Mouse (Mus musculus): ENCODE data around the gene Nol7. TPM values are rescaled to one million over a fixed set of nuclear protein-coding genes. Genes with fewer than 3 reads are reported as not detected.
A peak's percentile ranks its signal among the peaks of the same experiment; 100 is the strongest.

The Nol7 gene
- polyA plus RNA-seq, 1 experiment, result 66.0 TPM

DNA sequence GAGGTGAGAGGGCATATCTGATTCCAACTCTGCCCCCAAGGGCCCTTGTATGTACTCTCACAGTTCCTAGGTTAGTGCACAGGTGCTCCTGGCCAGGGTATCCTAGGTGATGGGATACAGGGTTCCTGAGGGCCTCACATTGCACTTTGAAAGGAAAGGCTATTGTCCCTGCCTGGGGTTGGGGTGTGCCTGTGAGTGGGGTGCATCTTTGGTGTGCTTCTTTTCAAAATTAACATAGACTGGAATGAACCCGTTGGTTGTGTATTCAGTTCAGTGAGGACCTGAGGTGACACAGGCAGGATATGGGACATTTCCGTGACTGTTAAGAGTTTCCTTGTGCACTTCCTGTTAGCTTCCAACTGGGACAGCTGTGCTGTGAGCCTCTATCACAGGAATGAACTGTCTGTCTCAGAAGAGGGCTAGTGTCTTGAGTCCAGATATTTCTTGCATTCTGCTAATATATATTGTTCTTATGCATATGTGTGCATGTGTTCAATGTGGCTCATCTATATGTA lies 23.2 kb upstream of the Nol7 start:
- Histone ChIP-seq H3K4me3 (ENCODE audit: low read depth, low read length) (no peak overlapping the region), H3K4me1 (ENCODE audit: control insufficient read depth, insufficient read depth, insufficient read length, low read length) (no peaks in the 10 kb centered on the region), H3K27me3 (ENCODE audit: control insufficient read depth, insufficient read depth, low read length) (no peaks in the 10 kb centered on the region), H3K27ac (ENCODE audit: insufficient read depth, low read depth, low read length) (no peak overlapping the region), H3K36me3 (ENCODE audit: control insufficient read depth, insufficient read depth, low read length) (peaks cover 19% of the 10 kb centered on the region)
- 74% methylated on average over 2 of the region's 2 CpGs for WGBS
- TF ChIP-seq POLR2A (IDR thresholded peaks at IDR 0.05; ENCODE audit: low read depth, low read length) (no peak), CTCF (IDR thresholded peaks at IDR 0.05; ENCODE audit: extremely low read depth, insufficient read length, insufficient replicate concordance, low read depth, low read length) (no peak)

GRCm38 (mm10) chr13:43379989-43380388 lies 18.2 kb upstream of the Nol7 start:
- Histone ChIP-seq H3K27me3 (ENCODE audit: control insufficient read depth, insufficient read depth, low read length) (no peaks in the 10 kb centered on the region), H3K36me3 (ENCODE audit: control insufficient read depth, insufficient read depth, low read length) (peaks cover 6% of the 10 kb centered on the region), H3K4me3 (ENCODE audit: low read depth, low read length) (no peak overlapping the region), H3K4me1 (ENCODE audit: control insufficient read depth, insufficient read depth, insufficient read length, low read length) (no peaks in the 10 kb centered on the region), H3K27ac (ENCODE audit: insufficient read depth, low read depth, low read length) (no peak overlapping the region)
- TF ChIP-seq CTCF (IDR thresholded peaks at IDR 0.05; ENCODE audit: extremely low read depth, insufficient read length, insufficient replicate concordance, low read depth, low read length) (no peak), POLR2A (IDR thresholded peaks at IDR 0.05; ENCODE audit: low read depth, low read length) (no peak)
- WGBS, result 70% methylated on average over 3 of the region's 3 CpGs

DNA sequence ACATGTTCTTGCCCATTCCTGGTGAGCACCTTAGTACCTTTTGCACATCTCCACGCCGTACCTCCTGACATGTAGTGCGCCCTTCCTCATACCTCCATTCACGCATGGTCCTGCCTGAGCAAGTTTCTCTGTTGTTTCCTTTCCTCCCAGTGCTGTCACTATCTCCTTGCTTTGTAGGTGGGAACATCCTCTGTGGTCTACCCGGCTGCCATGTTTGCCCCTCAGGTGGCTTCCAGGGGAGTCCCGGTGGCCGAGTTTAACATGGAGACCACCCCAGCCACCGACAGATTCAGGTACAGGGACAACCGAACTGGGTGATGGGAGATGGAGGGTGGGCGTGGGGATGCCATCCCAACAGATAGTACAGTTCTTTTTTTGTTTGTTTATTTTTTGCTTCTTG lies 12.9 kb upstream of the Nol7 start:
- Histone ChIP-seq H3K36me3 (ENCODE audit: control insufficient read depth, insufficient read depth, low read length) (no peaks in the 10 kb centered on the region), H3K4me1 (ENCODE audit: control insufficient read depth, insufficient read depth, insufficient read length, low read length) (no peaks in the 10 kb centered on the region), H3K27ac (ENCODE audit: insufficient read depth, low read depth, low read length) (no peak overlapping the region), H3K4me3 (ENCODE audit: low read depth, low read length) (no peak overlapping the region), H3K27me3 (ENCODE audit: control insufficient read depth, insufficient read depth, low read length) (no peaks in the 10 kb centered on the region)
- TF ChIP-seq POLR2A (IDR thresholded peaks at IDR 0.05; ENCODE audit: low read depth, low read length) (no peak), CTCF (IDR thresholded peaks at IDR 0.05; ENCODE audit: extremely low read depth, insufficient read length, insufficient replicate concordance, low read depth, low read length) (no peak)
- 98% methylated on average over 10 of the region's 10 CpGs for WGBS

DNA sequence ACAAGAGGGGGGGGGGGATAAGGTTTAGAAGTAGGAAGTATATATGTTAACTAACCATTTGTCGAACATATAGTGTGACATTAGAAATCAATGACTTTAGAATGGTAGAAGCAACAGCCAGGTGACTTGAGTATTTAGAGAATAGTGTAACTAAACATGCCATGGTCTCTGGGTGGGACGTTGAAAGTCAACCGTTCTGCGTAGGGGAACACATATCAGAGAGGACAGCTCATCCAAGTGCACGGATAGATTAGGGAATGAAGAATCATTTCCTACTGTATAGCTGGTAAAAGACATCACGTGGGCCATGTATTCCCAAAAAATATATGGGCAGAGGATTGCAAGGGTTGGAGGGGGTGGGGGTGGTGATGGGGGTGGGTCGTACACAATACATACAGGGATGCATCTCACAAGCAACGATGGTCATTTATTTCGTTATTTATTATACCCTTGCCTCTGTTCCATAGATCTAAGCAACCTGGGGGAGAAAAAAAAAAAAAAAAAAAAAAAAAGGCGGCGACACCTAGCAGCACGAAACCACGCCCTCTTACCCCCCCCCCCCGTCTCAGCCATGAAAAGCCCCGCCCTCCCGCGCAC lies 392 bp upstream of the Nol7 start:
- 48% methylated on average over 15 of the region's 17 CpGs for WGBS
- TF ChIP-seq POLR2A (IDR thresholded peaks at IDR 0.05; ENCODE audit: low read depth, low read length) (no peak), CTCF (IDR thresholded peaks at IDR 0.05; ENCODE audit: extremely low read depth, insufficient read length, insufficient replicate concordance, low read depth, low read length) (no peak)
- no peak overlapping the region for H3K27ac ChIP-seq (ENCODE audit: insufficient read depth, low read depth, low read length)
- peaks cover 22% of the 10 kb centered on the region for H3K36me3 ChIP-seq (ENCODE audit: control insufficient read depth, insufficient read depth, low read length)
- no peaks in the 10 kb centered on the region for H3K4me1 ChIP-seq (ENCODE audit: control insufficient read depth, insufficient read depth, insufficient read length, low read length)
- peak overlapping the region; percentile 79; the same call in 1 of the 2 replicates for H3K4me3 ChIP-seq (ENCODE audit: low read depth, low read length)
- no peaks in the 10 kb centered on the region for H3K27me3 ChIP-seq (ENCODE audit: control insufficient read depth, insufficient read depth, low read length)

DNA sequence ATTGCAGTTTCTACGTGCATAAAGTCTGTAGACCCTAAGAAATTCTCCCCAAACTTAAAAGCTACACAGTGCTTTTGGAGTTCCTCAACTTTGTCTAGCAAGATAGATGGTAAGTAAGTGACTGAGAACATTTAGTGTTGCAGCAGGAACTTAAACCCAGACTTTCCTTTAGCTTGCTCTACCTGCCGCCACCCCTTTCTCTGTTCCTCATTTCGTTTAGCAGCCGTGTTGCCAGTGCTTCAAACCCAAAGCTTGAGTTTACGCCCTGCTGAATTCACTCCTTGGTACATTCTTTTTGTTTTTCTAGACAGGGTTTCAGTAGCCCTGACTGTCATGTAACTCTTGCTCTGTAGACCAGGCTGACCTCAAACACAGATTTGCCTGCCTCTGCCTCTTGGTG lies 1.4 kb downstream of the Nol7 start:
- no peaks in the 10 kb centered on the region for H3K4me1 ChIP-seq (ENCODE audit: control insufficient read depth, insufficient read depth, insufficient read length, low read length)
- H3K36me3 ChIP-seq (ENCODE audit: control insufficient read depth, insufficient read depth, low read length), result peaks cover 33% of the 10 kb centered on the region
- H3K4me3 ChIP-seq (ENCODE audit: low read depth, low read length), result no peak overlapping the region
- no peaks in the 10 kb centered on the region for H3K27me3 ChIP-seq (ENCODE audit: control insufficient read depth, insufficient read depth, low read length)
- no peak for TF ChIP-seq POLR2A (IDR thresholded peaks at IDR 0.05; ENCODE audit: low read depth, low read length)
- TF ChIP-seq CTCF (IDR thresholded peaks at IDR 0.05; ENCODE audit: extremely low read depth, insufficient read length, insufficient replicate concordance, low read depth, low read length), result no peak
- no peak overlapping the region for H3K27ac ChIP-seq (ENCODE audit: insufficient read depth, low read depth, low read length)
- WGBS, result 73% methylated on average over 5 of the region's 5 CpGs

GRCm38 (mm10) chr13:43412311-43412710 lies 14.1 kb downstream of the Nol7 start:
- no peaks in the 10 kb centered on the region for H3K4me1 ChIP-seq (ENCODE audit: control insufficient read depth, insufficient read depth, insufficient read length, low read length)
- WGBS, result 87% methylated on average over 7 of the region's 7 CpGs
- peaks cover 48% of the 10 kb centered on the region for H3K36me3 ChIP-seq (ENCODE audit: control insufficient read depth, insufficient read depth, low read length)
- TF ChIP-seq POLR2A (IDR thresholded peaks at IDR 0.05; ENCODE audit: low read depth, low read length) (no peak), CTCF (IDR thresholded peaks at IDR 0.05; ENCODE audit: extremely low read depth, insufficient read length, insufficient replicate concordance, low read depth, low read length) (no peak)
- no peak overlapping the region for H3K27ac ChIP-seq (ENCODE audit: insufficient read depth, low read depth, low read length)
- no peak overlapping the region for H3K4me3 ChIP-seq (ENCODE audit: low read depth, low read length)
- no peaks in the 10 kb centered on the region for H3K27me3 ChIP-seq (ENCODE audit: control insufficient read depth, insufficient read depth, low read length)

GRCm38 (mm10) chr13:43413611-43414010 lies 15.4 kb downstream of the Nol7 start:
- Histone ChIP-seq H3K4me3 (ENCODE audit: low read depth, low read length) (no peak overlapping the region), H3K27ac (ENCODE audit: insufficient read depth, low read depth, low read length) (no peak overlapping the region), H3K36me3 (ENCODE audit: control insufficient read depth, insufficient read depth, low read length) (peaks cover 49% of the 10 kb centered on the region), H3K27me3 (ENCODE audit: control insufficient read depth, insufficient read depth, low read length) (no peaks in the 10 kb centered on the region), H3K4me1 (ENCODE audit: control insufficient read depth, insufficient read depth, insufficient read length, low read length) (no peaks in the 10 kb centered on the region)
- WGBS, result 93% methylated on average over 2 of the region's 2 CpGs
- TF ChIP-seq POLR2A (IDR thresholded peaks at IDR 0.05; ENCODE audit: low read depth, low read length) (no peak), CTCF (IDR thresholded peaks at IDR 0.05; ENCODE audit: extremely low read depth, insufficient read length, insufficient replicate concordance, low read depth, low read length) (no peak)
